Mouse (Mus musculus) cerebellum, adult 2 months (tissue): ENCODE measurements around the gene Rhno1. TPM values are rescaled to one million over a fixed set of nuclear protein-coding genes. Genes with fewer than 3 reads are reported as not detected.

Experiments used
- DNase-seq, 2 experiments: peaks; one replicate each; pipeline ENCODE4 v3.0.0; 2021
- H3K27ac ChIP-seq: fragments of 200-500 bp; 2 replicates; pipeline ENCODE4 v1.5.1; 2012; ENCODE audit warnings: low read length, control low read depth, inconsistent platforms; ENCODE audit not compliant: insufficient read depth
- H3K27me3 ChIP-seq: fragments of 200-500 bp; 2 replicates; pipeline ENCODE4 v1.6.1; 2012; ENCODE audit warnings: inconsistent platforms, mild to moderate bottlenecking, low read length, moderate library complexity; ENCODE audit not compliant: control insufficient read depth, insufficient read depth
- H3K4me1 ChIP-seq: fragments of 200-500 bp; 2 replicates; pipeline ENCODE4 v1.6.1; 2011; ENCODE audit warnings: low read length; ENCODE audit not compliant: control insufficient read depth, insufficient read depth
- H3K4me3 ChIP-seq: fragments of 200-500 bp; replicated peaks from 2 replicates; pipeline ENCODE3; 2011; ENCODE audit warnings: mild to moderate bottlenecking, low read depth, low read length, control low read depth; ENCODE audit not compliant: insufficient read depth
- CTCF ChIP-seq: fragments of 200-500 bp; IDR thresholded peaks from 2 replicates; pipeline ENCODE4 v1.5.1; 2011; ENCODE audit warnings: low read depth, mild to moderate bottlenecking, control low read depth, low read length, moderate library complexity, borderline replicate concordance; ENCODE audit not compliant: insufficient read depth
- POLR2A ChIP-seq: fragments of 200-500 bp; IDR thresholded peaks from 2 replicates; pipeline ENCODE4 v1.6.1; 2011; ENCODE audit warnings: low read length, control low read depth, borderline replicate concordance; ENCODE audit not compliant: insufficient read depth
- WGBS: fragments of 180-500 bp; shearing (Covaris S2); methylation state at CpG from one replicate; pipeline ENCODE4 v1.1.7; 2018; 5-methylcytosine and 5-hydroxymethylcytosine counted together
- polyA plus RNA-seq: library from polyadenylated mRNA; depleted of rRNA; stranded (reverse); fragments of >200 nt; gene quantifications from 2 replicates; pipeline ENCODE4 v1.2.3, GENCODE M21; 2012; rRNA removed

Gene Rhno1
- 11.1 and 11.9 TPM in 2 replicates for polyA plus RNA-seq

DNA sequence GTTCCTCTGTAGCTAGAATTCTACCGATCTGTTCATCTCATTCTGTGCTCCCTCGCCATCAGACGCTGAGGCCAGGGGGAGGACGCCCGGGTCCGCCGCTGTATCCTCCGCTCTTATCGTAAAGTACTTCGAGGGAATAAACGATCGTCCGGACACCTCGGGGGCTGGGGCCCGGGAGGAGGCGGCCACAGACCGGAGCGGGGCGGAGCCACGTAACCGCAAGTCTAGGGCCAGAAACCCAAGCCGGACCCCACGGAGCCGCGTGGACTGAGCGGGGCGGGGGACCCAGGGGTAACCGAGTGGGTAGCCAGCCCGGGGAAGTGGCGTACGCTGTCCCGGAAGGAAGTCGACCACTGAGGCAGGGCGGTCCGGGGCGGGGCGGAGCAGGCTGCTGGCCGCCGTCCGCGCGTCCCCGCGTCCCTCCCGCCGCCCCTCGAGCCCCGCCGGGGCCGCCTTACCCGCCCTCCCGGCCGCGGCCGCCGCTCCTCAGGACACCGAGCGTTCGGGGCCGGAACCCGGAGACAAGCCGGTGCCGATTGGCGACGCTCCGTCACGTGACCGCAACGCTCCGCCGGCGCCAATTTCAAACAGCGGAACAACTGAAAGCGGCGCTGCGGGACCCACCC is at the start of gene Rhno1, which contains the start of gene Foxm1:
Gene Rhno1, minus strand, starts transcription at position 531 of the 626 bp plus-strand sequence.
Gene Foxm1, plus strand, starts transcription at position 587 of the 626 bp plus-strand sequence.
- Histone ChIP-seq H3K4me3 (peak within 1 kb of the TSS; percentile 59), H3K4me1 (peaks cover 3% of the 10 kb centered on the region; the same call in 1 of the 2 replicates), H3K27me3 (no peaks in the 10 kb centered on the region), H3K27ac (0 out of 2 replicates have a peak within 1 kb of the TSS, but pooled peaks have one; percentile 3)
- under 1% methylated on average over 63 of the region's 76 CpGs for WGBS
- TF ChIP-seq CTCF (no peak), POLR2A (no peak; the same call in 1 of the 2 replicates)
- DNase-seq = peak; percentile 83 to 85

DNA sequence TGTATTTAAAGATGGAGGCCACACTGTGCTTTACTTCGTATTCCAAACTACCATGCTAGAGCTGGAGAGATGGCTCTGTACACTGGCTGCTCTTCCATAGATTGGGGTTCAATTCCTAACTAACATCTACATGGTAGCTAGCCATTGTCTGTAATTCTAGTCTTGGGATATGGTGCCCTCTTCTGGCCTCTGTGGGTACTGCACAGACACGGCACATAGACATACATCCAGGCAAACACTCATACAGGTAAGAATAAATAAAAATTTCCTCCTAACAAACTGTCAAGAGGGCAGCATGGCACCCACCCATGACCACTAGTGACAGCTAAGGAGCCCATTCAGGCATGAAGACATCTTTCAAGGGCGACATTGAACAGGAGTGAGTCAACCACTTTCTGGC is 48.4 kb upstream of the Rhno1 start:
- H3K4me3 ChIP-seq = no peak overlapping the region
- peak; percentile 89 for TF ChIP-seq CTCF
- no peak for TF ChIP-seq POLR2A
- no peaks in the 10 kb centered on the region for H3K27me3 ChIP-seq
- 11% methylated on average over 3 of the region's 3 CpGs for WGBS
- no peaks in the 10 kb centered on the region for H3K4me1 ChIP-seq
- no peak overlapping the region for H3K27ac ChIP-seq
- peak; percentile 70 to 83 for DNase-seq

DNA sequence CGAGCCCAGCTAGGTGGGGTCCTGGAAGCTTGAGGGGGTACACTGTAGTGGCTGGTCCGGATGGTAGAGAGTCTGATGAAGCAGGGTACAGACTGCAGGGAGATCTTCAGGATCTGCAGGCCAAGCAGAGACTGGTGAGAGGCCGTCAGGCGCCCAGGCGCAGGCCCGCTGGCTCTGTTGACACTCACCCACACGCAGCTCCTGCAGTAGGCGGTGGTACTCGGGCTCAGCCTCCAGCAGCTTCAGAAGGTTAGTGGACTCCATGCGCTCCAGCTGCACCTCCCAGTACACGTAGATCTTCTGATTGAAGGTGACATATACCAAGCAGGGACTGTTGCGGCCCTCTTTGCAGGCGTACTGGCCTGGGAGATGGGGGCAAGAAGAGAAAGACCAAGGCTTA is 47.6 kb upstream of the Rhno1 start:
- TF ChIP-seq POLR2A = no peak
- TF ChIP-seq CTCF = no peak
- peak in 1 of 2 experiments; percentile 16 for DNase-seq
- H3K27me3 ChIP-seq = no peaks in the 10 kb centered on the region
- 95% methylated on average over 13 of the region's 13 CpGs for WGBS
- no peak overlapping the region for H3K27ac ChIP-seq
- no peaks in the 10 kb centered on the region for H3K4me1 ChIP-seq
- no peak overlapping the region for H3K4me3 ChIP-seq

DNA sequence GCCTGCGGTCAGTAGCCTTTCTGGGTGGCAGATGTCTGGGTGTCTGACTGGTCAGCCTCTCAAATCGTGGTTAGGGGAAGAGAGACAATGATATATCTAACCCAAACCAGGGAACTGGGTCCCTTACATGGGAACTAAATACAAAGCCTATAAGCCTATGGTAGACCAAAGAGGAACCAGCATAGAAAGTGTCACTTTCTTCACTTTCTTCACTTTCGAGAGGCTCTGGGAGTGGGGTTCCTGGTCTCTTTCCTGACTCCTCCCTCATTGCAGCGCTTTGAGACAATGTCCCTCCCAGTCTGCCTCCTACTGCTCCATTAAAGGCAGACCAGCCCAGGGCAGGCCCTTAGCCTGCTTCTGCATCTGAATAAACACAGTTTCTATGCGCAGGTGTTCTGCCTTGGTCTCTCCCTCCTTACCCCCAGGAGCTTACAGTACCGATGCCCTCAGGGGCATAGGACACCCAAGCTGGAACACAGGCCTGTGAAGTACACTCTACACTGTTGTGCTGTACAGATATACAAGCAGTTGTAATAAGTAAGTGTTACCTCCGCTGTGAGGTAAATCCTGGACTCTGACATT is 45.9 kb upstream of the Rhno1 start:
- Histone ChIP-seq H3K4me1 (peaks cover 3% of the 10 kb centered on the region), H3K27ac (no peak overlapping the region), H3K27me3 (no peaks in the 10 kb centered on the region), H3K4me3 (no peak overlapping the region)
- TF ChIP-seq CTCF (no peak), POLR2A (no peak)
- 87% methylated on average over 7 of the region's 7 CpGs for WGBS
- no peak for DNase-seq

DNA sequence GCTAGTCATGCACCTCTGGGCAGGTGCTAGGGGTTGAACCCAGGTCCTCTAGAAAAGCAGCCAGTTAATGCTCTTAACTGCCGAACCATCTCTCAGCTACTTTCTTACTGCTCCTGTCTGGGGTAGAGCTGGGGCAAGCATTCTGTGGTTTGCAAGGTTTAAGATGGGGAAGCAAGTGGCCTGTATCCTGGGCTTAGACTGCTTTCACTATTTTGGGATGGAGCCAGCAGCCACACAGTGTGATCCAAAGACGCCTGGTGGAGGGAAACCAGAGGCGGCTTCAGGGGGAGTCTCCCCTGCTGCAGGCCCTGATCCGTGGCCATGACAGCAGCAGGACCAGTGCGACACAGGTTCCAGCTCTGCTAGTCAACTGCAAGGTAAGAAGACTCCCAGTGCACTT is 42.0 kb upstream of the Rhno1 start:
- Histone ChIP-seq H3K27ac (no peak overlapping the region), H3K4me3 (no peak overlapping the region), H3K27me3 (no peaks in the 10 kb centered on the region), H3K4me1 (peaks cover 3% of the 10 kb centered on the region)
- no peak for TF ChIP-seq CTCF
- no peak for TF ChIP-seq POLR2A
- WGBS = 28% methylated on average over 5 of the region's 5 CpGs
- no peak for DNase-seq

DNA sequence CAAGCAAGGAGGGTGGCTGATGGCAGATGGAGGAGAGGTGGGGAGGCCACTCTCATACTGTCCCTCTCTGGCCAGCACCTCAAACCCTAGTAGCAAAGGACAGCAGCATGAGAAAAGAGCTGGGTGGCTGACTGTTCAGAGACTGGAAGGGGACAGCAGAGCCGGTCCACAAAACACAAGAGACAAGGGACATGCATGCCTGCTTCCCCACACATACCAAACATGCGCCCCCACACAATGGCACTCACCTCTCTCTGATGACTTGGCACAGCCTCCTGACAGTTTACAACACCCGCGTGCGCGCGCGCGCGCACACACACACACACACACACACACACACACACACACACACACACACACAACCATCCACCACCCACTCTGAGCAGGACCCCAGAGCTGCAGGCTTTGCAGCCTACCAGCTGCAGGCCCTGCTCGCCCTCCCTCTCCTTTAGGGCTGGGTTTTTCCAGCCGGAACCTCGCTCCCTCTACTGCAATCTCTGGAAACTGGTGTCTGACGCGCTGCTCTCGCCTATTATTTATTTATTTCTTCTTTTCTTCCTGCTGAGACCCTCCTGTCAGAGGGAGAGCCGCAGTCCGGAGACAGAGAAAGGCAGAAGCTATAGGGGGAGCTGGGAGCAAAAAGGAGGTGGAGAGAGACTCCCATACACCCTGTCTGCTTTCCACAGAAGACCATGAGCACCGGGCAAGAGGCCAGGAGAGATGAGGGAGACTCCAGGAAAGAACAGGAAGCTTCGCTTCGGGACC is 36.9 kb upstream of the Rhno1 start:
- 12% methylated on average over 21 of the region's 21 CpGs for WGBS
- TF ChIP-seq POLR2A = 0 out of 2 replicates have a peak, but pooled peaks have one; percentile 16
- no peak for TF ChIP-seq CTCF
- peak overlapping the region; percentile 63 for H3K27ac ChIP-seq
- DNase-seq = peak; percentile 72 to 80
- peaks cover 6% of the 10 kb centered on the region for H3K4me1 ChIP-seq
- peak overlapping the region; percentile 63 for H3K4me3 ChIP-seq
- H3K27me3 ChIP-seq = no peaks in the 10 kb centered on the region

DNA sequence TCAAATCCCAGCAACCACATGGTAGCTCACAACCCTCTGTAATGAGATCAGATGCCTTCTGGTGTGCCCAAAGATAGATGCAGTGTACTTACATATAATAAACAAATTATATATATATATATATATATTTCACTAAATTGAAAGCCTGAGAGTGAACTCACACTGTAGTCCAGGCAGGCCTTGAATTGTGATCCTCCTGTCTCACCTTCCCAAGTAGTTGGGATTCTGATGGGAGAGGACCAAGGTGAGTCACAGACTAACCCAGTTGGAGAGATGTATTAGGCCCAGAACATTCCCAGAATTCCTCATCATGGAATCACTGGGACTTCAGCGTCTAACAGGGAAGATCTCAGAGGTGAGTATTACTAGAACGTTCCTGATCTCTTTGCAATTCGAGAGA is 36.3 kb upstream of the Rhno1 start, which contains the start of gene Nrip2:
Gene Nrip2, plus strand, starts transcription at position 301 of the 400 bp plus-strand sequence.
- DNase-seq = no peak
- no peak for TF ChIP-seq POLR2A
- no peak for TF ChIP-seq CTCF
- Histone ChIP-seq H3K27ac (peak within 1 kb of the TSS; percentile 63), H3K4me1 (peaks cover 4% of the 10 kb centered on the region; the same call in 1 of the 2 replicates), H3K27me3 (no peaks in the 10 kb centered on the region), H3K4me3 (peak within 1 kb of the TSS; percentile 63)
- WGBS = 19% methylated on average over 3 of the region's 3 CpGs
